Mouse (Mus musculus) mature B cell (primary cell): ENCODE measurements around the gene Glp2r.

ENCODE experiments used
- in situ Hi-C: fragments of 300-500 bp; cut with MboI; formaldehyde crosslinking; loops from 2 replicates; pipeline ENCODE4 v1.14.3; 2019

The Glp2r gene

DNA sequence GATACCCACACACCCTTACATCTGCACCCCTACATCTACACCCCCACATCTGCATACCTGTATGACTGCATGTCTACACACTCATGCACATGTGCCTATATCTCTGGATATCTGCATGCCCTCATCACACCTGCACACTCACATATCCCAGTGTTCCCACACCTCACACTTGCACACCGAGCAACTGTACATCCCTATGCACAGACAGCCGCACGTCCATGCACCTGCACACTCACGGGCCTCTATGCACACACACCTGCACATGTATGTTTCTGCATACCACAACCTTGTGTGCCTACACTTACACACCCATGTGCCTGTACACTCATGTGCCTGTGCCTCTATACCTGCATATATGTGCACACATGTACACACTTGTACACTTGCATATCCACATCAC, 107.5 kb downstream of the Glp2r start:
- in situ Hi-C loops: no loop called here

DNA sequence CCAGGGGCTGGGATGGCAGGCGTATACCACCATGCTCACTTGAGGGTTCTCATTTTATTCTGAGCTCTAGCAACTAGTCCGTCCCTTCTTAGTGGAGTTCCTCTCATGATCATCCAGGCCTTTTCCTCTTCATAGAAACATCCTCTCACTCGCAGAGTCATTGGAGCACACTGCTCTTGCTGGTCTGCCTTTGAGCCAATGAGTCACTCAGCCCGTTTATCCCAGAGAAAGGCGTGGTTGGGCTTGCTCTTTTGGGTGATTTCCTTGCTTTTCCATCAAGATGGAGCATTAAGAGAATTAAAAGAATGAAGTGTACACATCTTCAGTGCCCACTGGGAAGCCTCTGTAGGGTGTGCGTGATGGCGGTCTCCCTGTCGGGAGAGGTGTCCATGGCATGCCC, 109.5 kb downstream of the Glp2r start:
- in situ Hi-C loops: no loop called here

DNA sequence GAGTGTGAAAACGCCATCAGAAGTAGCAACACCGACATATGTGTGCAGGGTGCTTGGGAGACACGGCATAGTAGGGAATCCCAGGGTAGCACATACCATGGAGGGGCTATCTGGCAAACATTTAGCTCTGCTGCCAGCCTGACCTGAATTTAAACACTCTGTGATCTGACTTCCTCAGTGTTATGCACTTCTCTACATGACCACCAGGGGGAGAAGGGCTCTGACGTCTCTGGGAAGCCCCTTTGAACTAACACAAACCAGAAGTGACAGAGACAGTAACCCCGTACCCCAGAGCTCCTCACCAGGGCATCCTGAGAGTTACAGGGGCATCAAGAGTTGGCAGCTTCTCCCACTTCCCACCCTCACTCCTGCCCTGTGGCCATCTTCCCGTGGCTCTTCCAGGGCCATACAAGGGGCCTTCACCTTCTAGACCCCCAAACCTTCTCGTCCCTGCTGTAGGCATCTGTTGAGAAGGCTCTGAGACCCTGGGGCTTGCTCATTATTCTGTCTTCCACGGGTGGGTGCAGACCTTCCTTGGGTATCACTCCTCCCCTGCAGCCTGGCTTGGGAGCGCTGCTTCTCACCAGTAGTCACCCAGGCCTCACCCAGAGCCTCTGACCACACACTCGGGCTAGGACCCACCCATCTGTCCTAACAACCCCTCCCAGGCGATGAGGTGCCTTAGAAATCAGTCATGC, 113.1 kb downstream of the Glp2r start:
- in situ Hi-C loops: no loop called here

DNA sequence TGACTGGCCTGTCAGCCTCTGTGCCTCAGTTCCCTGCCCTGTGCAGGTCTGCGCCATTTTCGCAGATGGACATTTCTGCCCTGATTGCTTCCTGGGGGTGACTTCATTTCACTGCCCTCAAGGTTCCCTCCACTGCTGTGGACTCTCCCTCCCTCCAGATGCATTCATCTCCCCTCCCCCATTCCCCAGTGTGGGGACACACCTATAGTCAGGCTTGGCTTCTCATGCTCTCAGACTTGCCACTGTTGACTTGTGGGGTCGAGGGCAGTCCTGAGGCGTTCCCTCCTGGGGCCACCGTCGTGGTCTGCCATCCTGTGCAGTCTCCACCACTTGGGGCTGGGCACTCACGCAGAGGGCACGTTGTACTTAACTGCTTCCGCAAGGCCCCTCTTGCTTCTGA, 114.1 kb downstream of the Glp2r start:
- in situ Hi-C loops: no loop called here

DNA sequence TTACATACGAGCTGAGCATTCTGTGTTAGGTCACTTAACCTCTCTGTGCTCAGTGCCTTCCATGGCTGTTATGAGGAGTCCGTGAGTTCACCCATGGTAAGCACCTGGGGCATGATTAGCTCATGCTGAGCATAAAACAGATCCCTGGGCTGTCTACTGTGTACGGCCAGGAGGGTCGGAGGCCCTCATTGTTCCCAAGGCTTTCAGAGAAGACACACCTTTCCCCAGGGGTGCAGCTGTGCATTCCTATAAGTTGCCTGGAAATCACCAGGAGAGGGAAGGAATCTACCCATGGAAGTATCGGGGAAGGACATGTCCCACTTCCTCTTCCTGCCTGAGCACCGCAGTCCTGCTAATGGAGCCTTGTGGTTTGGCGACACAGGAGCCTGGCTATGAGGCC, 114.6 kb downstream of the Glp2r start:
- in situ Hi-C loops: no loop called here

DNA sequence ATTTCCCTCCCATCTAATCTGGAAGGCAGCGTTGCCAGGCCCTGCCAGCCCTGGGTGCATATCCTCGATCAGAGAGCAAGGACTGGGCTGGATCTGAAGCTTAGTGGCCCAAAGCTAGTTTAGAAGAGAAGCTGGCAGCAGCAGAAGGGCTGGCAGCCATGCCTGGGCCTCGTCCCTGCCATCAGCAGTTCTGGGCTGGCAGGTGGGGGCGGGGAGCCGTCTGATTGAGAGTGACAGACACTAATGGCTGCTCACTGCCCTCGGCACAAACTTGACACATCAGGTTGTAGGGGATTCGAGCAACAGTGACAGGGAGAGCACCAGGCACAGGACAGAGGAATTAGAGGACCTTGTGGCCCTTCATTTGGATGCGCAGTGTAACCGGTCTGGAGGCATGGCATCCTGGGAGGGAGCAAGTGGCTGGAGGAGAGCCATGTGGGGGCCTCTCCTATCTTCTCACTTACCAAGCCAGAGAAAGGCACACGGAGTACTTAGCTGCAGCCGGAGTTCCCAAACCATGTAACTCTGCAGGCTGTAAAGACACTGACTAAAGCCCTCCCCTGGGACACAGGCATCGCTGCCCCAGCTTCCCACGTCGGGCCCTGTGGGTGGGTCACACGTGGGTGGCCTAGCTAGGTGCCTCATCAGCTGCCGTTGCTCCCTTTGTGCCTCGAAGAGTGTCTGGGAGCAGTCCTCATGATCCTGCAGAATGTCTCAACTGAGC, 115.6 kb downstream of the Glp2r start:
- in situ Hi-C loops: no loop called here

DNA sequence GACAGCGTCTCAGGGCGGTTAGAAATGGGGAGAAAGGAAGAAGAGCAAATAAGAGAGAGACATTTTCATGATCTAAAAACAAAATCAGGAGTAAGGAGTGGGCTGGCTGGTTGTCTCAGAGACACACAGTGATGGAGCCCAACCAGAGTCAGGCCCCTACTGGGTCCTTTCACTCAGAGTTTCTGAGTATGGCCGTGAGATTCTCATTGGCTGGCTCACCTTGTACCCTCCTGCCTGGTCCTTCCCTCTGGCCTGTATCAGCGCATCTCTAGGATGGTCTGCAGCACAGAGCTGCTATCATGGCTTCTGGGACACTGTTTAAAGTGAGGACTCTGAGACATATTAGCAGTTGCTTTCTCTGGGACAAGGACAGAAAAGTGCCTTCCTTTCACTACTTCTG, 116.4 kb downstream of the Glp2r start:
- in situ Hi-C loops: no loop called here

DNA sequence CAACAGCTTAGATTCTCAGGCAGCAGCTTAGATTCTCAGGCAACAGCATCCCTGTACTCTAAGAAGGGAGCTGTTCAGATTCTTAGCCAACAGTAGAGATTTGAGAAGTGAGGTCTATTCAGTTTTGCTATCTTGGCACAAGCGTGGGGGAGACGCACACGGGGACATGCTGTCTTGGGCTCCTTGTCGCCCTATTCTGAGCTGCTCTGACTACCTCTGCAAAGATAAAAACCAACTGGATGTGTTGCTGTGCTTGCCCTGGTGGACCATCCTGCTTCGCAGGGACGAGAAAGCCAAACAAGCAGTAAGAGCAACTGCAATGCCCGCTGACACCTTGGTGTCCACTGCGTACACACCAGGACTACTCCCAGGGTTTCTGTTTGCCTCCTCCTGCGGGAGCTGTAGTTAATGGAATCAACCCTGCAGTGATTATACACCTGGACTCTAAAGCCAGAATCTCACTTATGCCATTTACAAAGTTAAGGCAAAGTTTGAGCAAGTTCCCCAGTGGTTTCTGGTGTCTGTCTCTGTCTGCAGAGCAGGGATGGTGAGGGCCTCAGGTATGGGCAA, 117.3 kb downstream of the Glp2r start:
- in situ Hi-C loops: no loop called here

DNA sequence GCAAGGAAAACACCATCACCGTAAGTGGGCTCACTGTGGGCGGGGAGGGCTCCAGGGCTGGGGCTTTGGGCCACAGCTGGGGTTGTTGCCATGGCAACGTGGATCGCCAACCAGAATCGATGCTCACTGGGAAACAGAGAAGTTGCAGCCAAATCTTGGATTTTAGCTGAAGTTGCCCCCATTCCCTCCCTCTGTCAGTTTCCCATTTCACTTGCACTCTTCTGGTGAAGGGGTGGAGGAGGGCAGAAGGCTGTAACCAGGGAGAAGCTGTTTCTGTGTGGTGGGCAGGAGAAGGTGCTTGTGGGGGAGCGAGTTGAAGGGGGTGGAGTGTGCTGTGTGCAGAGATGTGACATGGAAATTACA, 118.1 kb downstream of the Glp2r start:
- in situ Hi-C loops: no loop called here

DNA sequence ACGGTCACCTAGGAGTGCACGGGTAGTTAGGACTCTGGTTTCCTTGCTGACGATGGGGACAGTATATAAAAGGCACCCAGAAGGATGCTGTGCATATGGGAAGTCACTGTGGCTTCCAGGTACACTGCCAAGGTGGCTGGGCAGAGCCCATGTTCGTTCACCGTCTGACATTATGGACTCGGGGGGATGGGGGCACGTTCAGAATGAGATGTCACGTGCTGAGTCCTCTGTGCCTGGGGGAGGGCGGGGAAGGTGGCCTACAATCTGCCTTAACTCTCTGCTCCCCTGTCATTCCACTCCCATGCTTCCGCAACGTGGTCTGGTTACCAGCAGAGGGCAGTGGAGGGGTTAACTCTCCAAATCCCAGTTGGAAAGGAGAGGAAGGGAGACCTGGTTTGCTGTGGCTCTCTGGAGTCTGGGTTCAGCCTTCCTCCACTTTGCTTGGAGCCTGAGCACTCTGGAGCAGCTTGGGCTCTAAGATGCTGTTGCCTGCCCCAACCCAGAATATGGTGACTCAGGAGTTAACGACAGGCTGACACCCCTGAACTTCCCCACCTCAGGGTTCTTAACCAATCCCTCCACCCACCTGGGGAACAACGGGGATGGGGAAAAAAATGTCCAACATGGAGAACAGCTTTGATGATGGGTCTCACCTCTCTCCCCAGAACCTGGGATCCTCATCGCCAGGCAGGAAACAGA, 118.6 kb downstream of the Glp2r start:
- in situ Hi-C loops: no loop called here

DNA sequence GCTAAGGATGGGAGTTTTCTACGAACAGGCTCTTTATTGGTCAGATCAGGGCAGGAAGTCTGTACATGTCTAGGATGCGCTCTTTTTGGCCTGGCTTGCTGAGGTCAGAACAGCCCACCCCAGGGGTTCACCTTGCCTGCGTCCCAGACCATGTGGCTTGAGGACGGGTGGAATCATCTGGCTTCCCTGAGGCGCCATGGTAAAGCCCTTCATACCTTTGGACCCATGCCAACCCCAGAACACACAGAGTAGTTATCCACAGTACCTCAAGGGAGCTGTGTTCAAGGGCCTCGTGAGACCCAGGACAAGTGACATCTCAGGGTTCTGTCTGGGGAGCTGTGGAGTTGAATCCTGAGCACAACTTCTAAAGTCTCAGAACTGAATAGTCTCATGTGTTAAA, 119.2 kb downstream of the Glp2r start:
- in situ Hi-C loops: no loop called here

DNA sequence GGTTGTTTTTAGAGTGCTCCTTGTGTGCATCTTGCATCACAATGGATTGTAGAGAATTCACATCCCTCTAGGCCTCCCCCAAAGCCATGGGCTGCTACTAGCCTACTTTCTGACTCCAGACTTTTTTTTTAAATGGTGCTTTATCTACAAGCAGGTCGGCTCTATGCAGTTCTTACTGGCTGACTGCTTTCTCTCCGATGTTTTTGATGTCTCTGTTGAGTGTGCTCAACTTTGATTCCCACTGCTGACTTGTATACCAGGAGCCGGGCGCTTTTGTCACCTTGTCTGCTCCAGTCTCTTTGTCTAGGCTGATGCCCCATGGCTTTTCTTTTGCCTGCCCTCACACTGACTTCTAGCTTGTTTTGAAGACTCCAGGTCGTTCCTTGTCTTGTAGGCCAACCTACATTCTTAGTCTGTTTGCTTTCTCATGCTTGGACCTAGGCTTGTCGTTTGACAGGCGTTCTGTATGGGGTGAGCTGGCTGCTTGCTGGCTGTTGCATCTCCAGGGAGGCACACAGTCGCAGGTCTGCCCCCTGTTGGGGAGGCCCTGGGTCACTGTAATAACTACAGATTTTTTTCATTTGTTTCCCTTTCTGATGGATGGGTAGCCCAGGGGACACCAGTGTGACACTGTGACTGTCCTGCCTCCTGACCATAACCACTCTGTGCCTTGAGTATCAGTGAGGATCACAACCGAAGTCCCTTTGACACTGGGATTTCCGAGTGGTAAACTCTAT, 120.8 kb downstream of the Glp2r start:
- in situ Hi-C loops: no loop called here

DNA sequence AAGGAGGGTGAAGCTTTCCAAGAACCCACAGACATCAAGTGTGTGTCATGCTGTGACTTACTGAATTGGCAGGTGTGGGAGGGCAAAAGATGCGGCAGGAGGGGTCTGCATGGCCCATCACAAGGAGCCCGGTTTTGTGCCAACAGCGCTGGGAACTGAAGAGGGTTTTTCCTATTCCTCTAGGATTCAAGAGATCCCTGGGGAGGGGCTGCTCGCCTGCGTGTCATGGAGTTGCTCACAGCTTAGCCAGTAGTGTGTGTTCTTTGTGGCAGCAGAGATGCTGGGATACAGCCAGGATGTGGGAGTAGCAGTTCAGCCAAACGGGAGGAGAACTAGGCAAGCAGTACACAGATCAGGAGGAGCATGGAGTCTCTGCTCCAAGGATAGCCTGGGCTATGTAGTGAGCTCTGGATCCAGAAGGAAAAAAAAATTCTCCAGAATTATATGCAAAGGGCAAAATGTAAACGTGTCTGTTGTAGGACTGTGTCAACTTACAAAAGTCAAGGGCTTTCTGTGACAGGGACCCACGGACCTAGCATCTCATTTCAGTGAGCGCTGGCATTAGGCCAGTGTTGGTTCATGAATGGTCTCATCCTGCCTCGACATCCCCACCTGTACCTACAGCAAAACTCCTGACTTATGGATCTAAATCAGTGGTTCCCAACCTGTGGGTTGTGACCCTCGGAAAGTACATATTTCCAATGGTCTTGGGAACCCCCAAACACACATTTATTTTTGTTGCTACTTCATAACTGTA, 122.1 kb downstream of the Glp2r start:
- in situ Hi-C loops: no loop called here

DNA sequence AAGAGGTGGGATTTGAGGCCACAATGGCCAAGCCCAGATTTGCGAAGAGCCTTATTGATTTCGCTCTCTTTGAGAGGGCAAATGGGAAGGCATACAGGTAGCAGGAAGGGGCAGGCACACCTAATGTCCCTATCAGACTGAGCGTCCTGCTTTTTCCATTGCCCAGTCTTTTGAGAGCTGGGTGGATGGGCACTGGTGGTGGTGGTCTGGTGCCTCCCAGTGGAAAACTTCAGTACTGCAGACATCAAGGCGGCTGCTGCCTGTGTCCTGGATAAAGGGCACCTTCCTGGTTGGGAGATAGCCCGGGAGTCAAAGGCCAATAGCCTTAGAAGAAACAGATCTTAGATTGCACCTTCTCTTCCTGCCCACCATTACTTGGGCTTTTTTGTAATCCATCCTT, 123.2 kb downstream of the Glp2r start:
- in situ Hi-C loops: no loop called here

DNA sequence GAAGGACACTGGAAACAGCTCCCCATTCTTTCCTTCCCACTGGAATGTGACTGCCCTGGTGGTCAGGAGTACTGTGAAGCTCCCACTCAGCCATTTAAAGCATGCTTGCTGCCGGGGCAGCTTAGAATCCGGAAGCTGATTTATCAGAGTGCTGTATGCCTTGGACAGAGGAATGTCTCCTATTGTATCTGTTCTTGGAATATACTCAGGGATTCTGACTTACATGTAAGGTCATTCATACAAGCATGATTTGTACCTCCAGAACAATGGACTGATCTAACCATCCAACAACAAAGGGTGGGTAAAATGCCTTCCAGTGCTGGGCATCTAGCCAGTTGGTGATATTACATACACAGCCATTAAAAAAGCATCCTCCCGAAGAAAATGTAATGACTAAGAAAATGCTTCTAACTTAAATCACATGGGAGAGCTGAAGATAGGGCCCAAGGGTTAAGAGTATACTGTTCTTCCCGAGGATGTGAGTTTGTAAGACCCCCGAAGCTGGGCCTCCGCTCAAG, 126.3 kb downstream of the Glp2r start:
- in situ Hi-C loops: no loop called here

DNA sequence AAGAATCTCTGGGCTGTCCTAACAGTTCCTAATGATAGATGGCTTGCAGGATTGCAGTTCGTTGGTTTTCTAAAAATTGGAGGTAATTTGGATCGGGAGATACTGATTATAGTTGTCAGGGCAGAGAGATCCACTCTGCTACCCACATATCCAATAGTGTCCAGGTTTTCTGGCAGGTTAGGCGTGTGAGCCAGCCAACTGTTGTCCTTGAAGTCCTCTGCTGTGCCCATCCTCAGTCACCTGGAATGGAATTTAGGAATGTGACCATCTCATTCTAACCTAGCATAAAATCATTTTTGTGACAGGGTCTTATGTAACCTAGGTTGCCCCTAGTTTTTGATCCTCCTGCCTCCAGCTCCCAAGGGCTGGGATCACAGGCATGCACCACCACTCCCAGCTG, 127.5 kb downstream of the Glp2r start:
- in situ Hi-C loops: no loop called here

DNA sequence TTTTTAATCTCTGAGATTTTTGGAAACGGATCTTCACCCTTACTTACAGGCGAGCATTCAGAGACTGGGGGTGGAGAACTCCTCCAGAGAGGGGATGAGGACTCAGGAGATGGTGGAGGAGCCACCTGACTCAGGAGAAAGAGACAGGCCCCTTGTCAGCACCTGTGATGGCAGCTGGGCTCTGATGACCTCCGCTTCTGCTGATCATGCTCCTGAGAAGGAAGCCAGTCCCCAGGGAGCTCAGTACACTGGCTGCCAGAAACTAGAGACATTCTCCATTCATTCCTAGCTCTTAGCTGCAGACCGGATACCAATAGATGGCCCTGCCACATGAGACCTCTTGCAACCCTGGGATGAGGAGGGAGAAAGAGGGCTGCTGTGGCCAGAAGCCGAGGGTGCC, 128.1 kb downstream of the Glp2r start:
- in situ Hi-C loops: no loop called here

DNA sequence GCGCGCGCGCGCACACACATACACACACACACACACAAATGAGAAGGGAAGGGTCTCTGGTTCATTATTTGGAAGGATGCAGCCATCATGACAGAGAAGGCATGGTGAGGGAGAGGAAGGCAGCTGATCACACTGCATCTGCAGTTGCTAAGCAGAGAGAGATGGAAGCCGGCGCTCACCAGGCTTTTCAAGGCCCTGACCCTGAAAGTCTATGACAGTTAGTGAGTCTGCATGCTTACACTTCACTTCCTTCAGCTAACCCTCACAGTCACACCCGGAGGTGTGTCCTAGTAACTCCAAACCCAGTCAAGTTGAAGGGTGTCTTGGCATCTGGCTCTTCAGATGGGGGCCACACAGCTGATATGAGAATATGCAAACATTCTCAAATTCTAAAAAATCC, 128.5 kb downstream of the Glp2r start:
- in situ Hi-C loops: no loop called here

DNA sequence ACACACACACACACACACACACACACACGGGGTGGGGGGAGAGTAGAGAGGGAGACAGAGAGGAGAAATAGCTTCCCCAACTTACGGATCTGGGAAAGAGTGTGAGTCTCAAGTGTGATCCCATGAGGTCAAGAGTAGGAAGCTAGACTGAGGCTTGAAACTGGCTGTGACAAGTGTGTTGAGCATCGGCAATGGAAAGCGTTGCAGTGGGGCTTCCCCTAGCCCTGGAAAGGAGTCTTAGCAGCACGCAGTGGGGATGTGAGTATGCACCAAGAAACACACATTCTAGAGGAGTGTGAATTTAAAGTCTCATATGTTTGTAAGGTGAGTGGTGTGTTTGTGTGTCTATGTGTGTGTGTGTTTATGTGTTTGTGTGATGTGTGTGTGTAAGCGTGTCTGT, 130.7 kb downstream of the Glp2r start:
- in situ Hi-C loops: no loop called here

DNA sequence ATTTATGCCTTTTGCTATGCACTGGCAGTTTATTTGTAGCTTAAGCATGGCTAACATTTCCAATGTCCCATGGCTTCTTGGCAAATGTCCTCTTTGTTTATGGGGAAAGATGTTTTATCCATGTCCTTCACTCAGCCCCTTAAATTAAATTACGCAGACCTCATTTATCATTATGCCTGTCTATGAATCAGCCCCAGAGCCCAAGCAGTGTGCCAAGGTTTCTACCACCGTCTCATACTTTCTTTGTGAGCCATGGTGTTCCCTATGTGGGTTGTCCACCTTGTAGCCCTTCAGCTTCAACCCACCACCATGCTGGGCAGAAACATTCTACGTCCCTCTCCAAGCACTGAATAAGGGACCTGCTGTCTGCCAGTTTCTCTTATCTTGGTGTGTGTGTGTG, 132.6 kb downstream of the Glp2r start:
- in situ Hi-C loops: no loop called here

DNA sequence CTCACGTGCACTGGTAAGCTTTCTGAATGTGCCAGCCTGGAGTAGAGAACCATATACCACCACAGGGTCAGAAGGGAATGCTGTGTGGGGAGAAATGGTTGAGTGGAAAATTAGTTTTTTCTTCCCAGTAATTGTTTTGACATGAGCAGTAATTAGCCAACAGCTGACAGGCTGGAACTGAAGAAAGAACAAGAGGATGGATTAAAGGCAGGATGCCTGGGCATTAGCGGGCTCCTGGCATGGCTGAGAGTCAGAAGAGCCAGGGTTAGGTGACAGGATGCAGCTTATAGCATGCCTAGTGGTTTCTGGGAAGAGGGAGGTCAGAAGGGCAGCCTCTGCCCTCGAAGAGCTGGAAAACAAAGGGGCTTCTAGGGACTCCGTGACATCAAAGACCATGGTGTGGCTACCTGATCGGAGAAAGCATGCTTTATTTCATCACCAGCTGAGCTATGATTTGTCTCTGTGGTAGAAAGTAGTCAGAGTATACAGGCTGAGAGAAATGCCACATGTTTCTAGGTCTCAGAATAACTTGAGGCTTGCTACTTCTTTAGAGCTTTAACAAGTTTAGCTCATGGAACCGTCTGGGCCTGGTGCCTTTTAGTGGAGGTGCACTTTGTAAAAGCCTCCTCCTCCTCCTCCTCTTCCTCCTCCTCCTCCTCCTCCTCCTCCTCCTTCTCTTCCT, 133.9 kb downstream of the Glp2r start:
- in situ Hi-C loops: no loop called here
